Mouse (Mus musculus) liver, embryonic 14.5 days (tissue): ENCODE data around the gene Wfikkn1. TPM values are rescaled to one million over a fixed set of nuclear protein-coding genes. Genes with fewer than 3 reads are reported as not detected.

Source experiments
- ATAC-seq: fragments of 200-750 bp; cut with Nextera tagmentation; 2 replicates; pipeline ENCODE4 v1.8.0; 2017; ENCODE audit warnings: moderate number of reproducible peaks, mild to moderate bottlenecking, moderate library complexity; ENCODE audit not compliant: insufficient read depth
- DNase-seq, 3 experiments: peaks; one replicate each; pipeline ENCODE4 v3.0.0-alpha.2; 2012 to 2013; ENCODE audit warnings: low read depth in 3 of 3, low spot score in 3 of 3
- H3K27ac ChIP-seq: fragments of 300-500 bp; sonication (generic); 2 replicates; pipeline ENCODE4 v1.5.1; 2014; ENCODE audit warnings: moderate library complexity, mild to moderate bottlenecking, control low read depth, inconsistent platforms
- H3K27me3 ChIP-seq: fragments of 300-500 bp; sonication (generic); 2 replicates; pipeline ENCODE4 v1.6.1; 2014; ENCODE audit warnings: mild to moderate bottlenecking, low read length, moderate library complexity; ENCODE audit not compliant: control insufficient read depth, insufficient read depth
- H3K36me3 ChIP-seq: fragments of 300-500 bp; sonication (generic); replicated peaks from 2 replicates; pipeline ENCODE4 v1.6.1; 2014; ENCODE audit warnings: low read depth; ENCODE audit not compliant: control insufficient read depth, insufficient read depth
- H3K4me1 ChIP-seq, 2 experiments: fragments of 200-500 bp in 1 of 2; fragments of 300-500 bp in 1 of 2; sonication (generic) in 1 of 2; replicated peaks; 2 replicates each; pipeline ENCODE4 v1.6.1; 2012 to 2014; ENCODE audit warnings: antibody characterized with exemption in 1 of 2, inconsistent platforms in 1 of 2, low read length in 1 of 2; ENCODE audit not compliant: control insufficient read depth in 2 of 2, insufficient read depth in 2 of 2
- H3K4me2 ChIP-seq: fragments of 300-500 bp; sonication (generic); 2 replicates; pipeline ENCODE4 v1.6.1; 2014; ENCODE audit warnings: low read depth, mild to moderate bottlenecking, control low read depth, moderate library complexity
- H3K4me3 ChIP-seq, 2 experiments: fragments of 200-500 bp in 1 of 2; fragments of 300-500 bp in 1 of 2; sonication (generic) in 1 of 2; 2 replicates each; pipeline ENCODE4 v1.5.1; 2012 to 2014; ENCODE audit warnings: low read depth in 2 of 2, low read length in 2 of 2, mild to moderate bottlenecking in 2 of 2, control low read depth in 1 of 2, inconsistent platforms in 1 of 2, moderate library complexity in 1 of 2; ENCODE audit not compliant: insufficient read depth in 1 of 2
- H3K9ac ChIP-seq: fragments of 300-500 bp; sonication (generic); replicated peaks from 2 replicates; pipeline ENCODE4 v1.6.1; 2014; ENCODE audit warnings: mild to moderate bottlenecking, control low read depth, moderate library complexity
- H3K9me3 ChIP-seq: fragments of 300-500 bp; sonication (generic); 2 replicates; pipeline ENCODE4 v1.6.1; 2016; ENCODE audit warnings: low read length, mixed read lengths; ENCODE audit not compliant: control insufficient read depth
- CTCF ChIP-seq: IDR thresholded peaks from 2 replicates; pipeline ENCODE4 v1.5.1; 2016; ENCODE audit warnings: antibody characterized with exemption, low read depth, control low read depth
- EP300 ChIP-seq: IDR thresholded peaks from 2 replicates; pipeline ENCODE4 v1.6.1; 2016; ENCODE audit warnings: antibody characterized with exemption, low read depth
- WGBS: fragments of 180-500 bp; shearing (Covaris S2); extraction: QIAGEN DNeasy Blood & Tissue Kit; methylation state at CpG from one replicate; pipeline ENCODE4 v1.1.7; 2014; ENCODE audit not compliant: insufficient replicate concordance; 5-methylcytosine and 5-hydroxymethylcytosine counted together
- polyA plus RNA-seq, 2 experiments: library from polyadenylated mRNA; depleted of rRNA in 1 of 2; stranded (reverse) in 1 of 2; unstranded in 1 of 2; fragments of >200 nt; fragmentation: Nextera tagmentation in 1 of 2; extraction: Ambion mirVana in 1 of 2; gene quantifications; 2 replicates each; pipeline versions ENCODE4 v1.2.1 to v1.2.3; 2012 to 2014

The Wfikkn1 gene
- polyA plus RNA-seq, 2 experiments = 0.52 to 0.54 TPM

- Histone ChIP-seq H3K4me3 (no peak overlapping the region), H3K9me3 (no peaks in the 10 kb centered on the region), H3K9ac (no peak overlapping the region), H3K36me3 (no peaks in the 10 kb centered on the region; the same call in 1 of the 2 replicates), H3K27ac (no peak overlapping the region), H3K4me2 (no peak overlapping the region), H3K27me3 (no peaks in the 10 kb centered on the region), H3K4me1 (peaks cover 8 to 21% of the 10 kb centered on the region in 2 experiments)
- DNase-seq = no peak
- TF ChIP-seq CTCF = no peak
- TF ChIP-seq EP300 = no peak
- no peak for ATAC-seq
- 78% methylated on average over 3 of the region's 3 CpGs for WGBS
Measured at GRCm38 (mm10) chr17:25866172-25866571, 14.5 kb downstream of the Wfikkn1 start.

- Histone ChIP-seq H3K9ac (no peak overlapping the region), H3K36me3 (no peaks in the 10 kb centered on the region; the same call in 1 of the 2 replicates), H3K4me2 (no peak overlapping the region), H3K4me1 (peaks cover 13 to 28% of the 10 kb centered on the region in 2 experiments), H3K4me3 (no peak overlapping the region), H3K27me3 (no peaks in the 10 kb centered on the region), H3K27ac (no peak overlapping the region), H3K9me3 (no peaks in the 10 kb centered on the region)
- WGBS = 87% methylated on average over 11 of the region's 11 CpGs
- DNase-seq (no peak), ATAC-seq (no peak)
- TF ChIP-seq EP300 (no peak), CTCF (no peak)
Measured at GRCm38 (mm10) chr17:25865288-25865687, 15.4 kb downstream of the Wfikkn1 start.

GRCm38 (mm10) chr17:25864311-25864710, 16.3 kb downstream of the Wfikkn1 start:
- Histone ChIP-seq H3K4me2 (no peak overlapping the region), H3K27me3 (no peaks in the 10 kb centered on the region), H3K4me1 (peaks cover 16 to 32% of the 10 kb centered on the region in 2 experiments), H3K4me3 (no peak overlapping the region), H3K36me3 (no peaks in the 10 kb centered on the region; the same call in 1 of the 2 replicates), H3K27ac (no peak overlapping the region), H3K9ac (no peak overlapping the region), H3K9me3 (no peaks in the 10 kb centered on the region)
- ATAC-seq (no peak), DNase-seq (no peak)
- 80% methylated on average over 14 of the region's 14 CpGs for WGBS
- TF ChIP-seq EP300 = no peak
- no peak for TF ChIP-seq CTCF

GRCm38 (mm10) chr17:25863681-25864080, 17.0 kb downstream of the Wfikkn1 start:
- Histone ChIP-seq H3K9me3 (no peaks in the 10 kb centered on the region), H3K27me3 (no peaks in the 10 kb centered on the region), H3K9ac (no peak overlapping the region), H3K27ac (no peak overlapping the region), H3K4me3 (no peak overlapping the region), H3K36me3 (no peaks in the 10 kb centered on the region; the same call in 1 of the 2 replicates), H3K4me1 (peaks cover 16 to 29% of the 10 kb centered on the region in 2 experiments), H3K4me2 (no peak overlapping the region)
- 91% methylated on average over 6 of the region's 6 CpGs for WGBS
- TF ChIP-seq CTCF (no peak), EP300 (no peak)
- no peak for DNase-seq
- no peak for ATAC-seq

- Histone ChIP-seq H3K27ac (peak overlapping the region; percentile 28), H3K4me3 (peak overlapping the region; percentile 78 to 85), H3K4me1 (peaks cover 16 to 21% of the 10 kb centered on the region in 2 experiments), H3K36me3 (no peaks in the 10 kb centered on the region; the same call in 1 of the 2 replicates), H3K4me2 (peak overlapping the region; percentile 91), H3K9ac (peak overlapping the region; percentile 86), H3K9me3 (no peaks in the 10 kb centered on the region), H3K27me3 (no peaks in the 10 kb centered on the region)
- no peak for DNase-seq
- TF ChIP-seq CTCF = no peak
- TF ChIP-seq EP300 = no peak
- WGBS = 9% methylated on average over 6 of the region's 6 CpGs
- ATAC-seq = peak; percentile 10; the same call in 1 of the 2 replicates
Measured at GRCm38 (mm10) chr17:25861704-25862612, 18.7 kb downstream of the Wfikkn1 start.
